Mouse (Mus musculus): ENCODE measurements at regions not wholly inside any gene's neighbourhood (a gene's known extent, or its start where the extent isn't known, plus 50 kb on each side); places are given as distances from the start of the nearest gene placed in this dataset.

DNA sequence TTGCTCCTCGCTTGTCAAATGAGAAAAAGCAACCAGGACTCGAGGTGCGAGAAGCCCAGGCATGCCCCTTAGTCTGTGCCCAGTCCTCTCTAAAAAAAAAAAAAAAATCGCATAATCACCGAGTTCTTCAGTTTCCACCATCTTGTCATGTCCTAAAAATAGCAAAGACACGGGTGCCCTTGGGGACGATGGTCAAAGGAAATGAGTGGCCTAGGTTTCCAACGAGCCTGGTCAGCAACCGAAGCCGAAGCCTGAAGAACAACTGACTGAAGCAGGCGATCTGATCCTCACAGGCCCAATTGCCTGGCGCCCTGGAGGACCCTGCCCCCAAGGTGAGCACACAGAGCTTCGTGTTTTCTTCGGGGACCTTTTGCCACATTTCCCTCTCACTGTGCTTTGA is 83.2 kb downstream of the Otx2 start (continued):
- TF ChIP-seq USF2 (conservative IDR thresholded peaks at IDR 0.05; ENCODE audit: low read depth, low read length) (no peak), MXI1 (IDR thresholded peaks at IDR 0.05; ENCODE audit: low read depth, low read length) (no peak), HCFC1 (IDR thresholded peaks at IDR 0.05; ENCODE audit: low read depth, low read length) (no peak; the same call in 1 of the 2 replicates), POLR2A (IDR thresholded peaks at IDR 0.05; ENCODE audit: low read depth, low read length) (peak; percentile 13; the same call in 1 of the 2 replicates), TCF12 (IDR thresholded peaks at IDR 0.05; ENCODE audit: low read depth, low read length) (no peak)

DNA sequence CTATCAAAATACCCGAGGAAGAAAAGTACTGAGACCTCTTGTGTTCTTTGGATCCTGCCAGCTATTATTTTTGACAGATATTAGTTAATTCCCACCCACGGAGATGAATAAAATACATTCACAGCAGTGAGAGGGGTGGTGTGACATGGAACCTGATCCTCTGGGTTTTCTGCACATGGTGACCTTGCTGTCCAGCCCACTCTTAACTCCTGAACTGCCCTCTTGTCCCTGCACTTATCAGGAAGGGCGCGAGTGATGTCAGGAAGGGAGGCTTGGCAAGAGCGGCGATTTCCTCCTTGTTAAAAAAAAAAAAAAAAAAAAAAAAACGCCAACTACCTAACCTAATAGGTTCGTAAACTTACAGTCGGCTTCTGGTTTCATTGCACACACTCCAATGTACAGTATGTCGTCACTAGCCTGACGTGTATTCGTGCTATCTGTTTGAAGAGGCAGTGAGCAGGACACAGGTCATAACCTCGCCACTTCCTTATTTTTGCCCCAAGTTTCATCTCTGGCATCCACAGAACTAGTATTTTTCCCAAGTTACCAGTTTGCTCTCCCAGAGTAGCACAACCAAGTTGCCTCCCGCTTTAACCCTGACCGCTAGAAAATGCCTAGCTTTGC is 83.8 kb downstream of the Otx2 start:
- Histone ChIP-seq H3K4me1 (ENCODE audit: control insufficient read depth in 1 of 2, insufficient read depth in 2 of 2) (peaks cover 0 to 9% of the 10 kb centered on the region in 2 experiments; a peak in 2 of 4 replicates), H3K36me3 (replicated peaks in 1 of 2; ENCODE audit: control insufficient read depth in 1 of 2, insufficient read depth in 1 of 2, low read length in 1 of 2) (no peaks in the 10 kb centered on the region), H3K4me3 (replicated peaks in 1 of 3; ENCODE audit: low read depth in 2 of 3, low read length in 2 of 3, poor library complexity in 1 of 3) (no peak overlapping the region), H3K27me3 (replicated peaks) (no peaks in the 10 kb centered on the region), H3K4me2 (ENCODE audit: insufficient read depth, low read depth, poor library complexity, severe bottlenecking) (peak overlapping the region; percentile 55), H3K79me2 (replicated peaks; ENCODE audit: control insufficient read depth, extremely low read depth, insufficient read depth, poor library complexity, severe bottlenecking) (no peaks in the 10 kb centered on the region), H3K27ac (ENCODE audit: insufficient read depth, low read depth) (peak overlapping the region; percentile 48; the same call in 1 of the 2 replicates), H3K9ac (ENCODE audit: insufficient read depth, low read depth) (no peak overlapping the region), H3K9me3 (replicated peaks; ENCODE audit: low read length) (no peaks in the 10 kb centered on the region)
- no peak for DNase-seq (ENCODE audit: extremely low read depth)
- in situ Hi-C loops (cut with MboI; ENCODE audit: low pct_ligation_motif_present, low pct_unique_long_range_greater_than_20kb, low sequenced_read_pairs) = no loop called here
- no peak for TF ChIP-seq SIN3A (IDR thresholded peaks at IDR 0.05; ENCODE audit: low read length)
- TF ChIP-seq ELF1 (IDR thresholded peaks at IDR 0.05; ENCODE audit: low read depth, low read length) = 0 out of 2 replicates have a peak, but pooled peaks have one; percentile 18
- TF ChIP-seq NRF1 (IDR thresholded peaks at IDR 0.05; ENCODE audit: low read depth, low read length) = no peak
- no peak for TF ChIP-seq TBP (conservative IDR thresholded peaks at IDR 0.05; ENCODE audit: low read depth, low read length)
- no peak for TF ChIP-seq IRF4 (IDR thresholded peaks at IDR 0.05; ENCODE audit: low read depth, low read length)
- dilution Hi-C loops (cut with MboI; ENCODE audit: extremely low pct_ligation_motif_present, extremely low pct_unique_long_range_greater_than_20kb, low sequenced_read_pairs) = no loop called here

DNA sequence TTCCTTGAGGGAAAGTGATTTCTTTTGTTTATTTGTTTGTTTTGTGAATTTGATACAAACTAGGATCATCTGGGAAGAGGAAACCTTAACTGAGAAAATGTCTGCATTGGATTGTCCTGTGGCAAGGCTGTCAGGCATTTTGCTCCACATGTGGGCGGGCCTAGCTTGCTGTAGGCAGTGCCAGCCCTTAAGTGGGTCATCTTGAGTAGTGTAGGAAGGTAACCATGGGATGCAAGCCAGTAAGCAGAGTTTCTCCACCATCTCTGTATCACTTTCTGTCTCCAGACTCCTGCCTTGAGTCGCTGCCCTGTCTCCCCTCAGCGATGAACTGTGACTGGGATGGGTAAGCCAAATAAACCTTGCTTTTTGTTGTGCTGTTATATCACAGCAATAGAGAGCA is 87.8 kb downstream of the Otx2 start:
- Histone ChIP-seq H3K79me2 (replicated peaks; ENCODE audit: control insufficient read depth, extremely low read depth, insufficient read depth, poor library complexity, severe bottlenecking) (no peaks in the 10 kb centered on the region), H3K9ac (ENCODE audit: insufficient read depth, low read depth) (no peak overlapping the region), H3K4me2 (ENCODE audit: insufficient read depth, low read depth, poor library complexity, severe bottlenecking) (no peak overlapping the region), H3K27me3 (replicated peaks) (no peaks in the 10 kb centered on the region), H3K36me3 (replicated peaks in 1 of 2; ENCODE audit: control insufficient read depth in 1 of 2, insufficient read depth in 1 of 2, low read length in 1 of 2) (no peaks in the 10 kb centered on the region), H3K9me3 (replicated peaks; ENCODE audit: low read length) (no peaks in the 10 kb centered on the region), H3K4me1 (ENCODE audit: control insufficient read depth in 1 of 2, insufficient read depth in 2 of 2) (peaks cover 0 to 15% of the 10 kb centered on the region in 2 experiments; a peak in 2 of 4 replicates), H3K27ac (ENCODE audit: insufficient read depth, low read depth) (no peak overlapping the region), H3K4me3 (replicated peaks in 1 of 3; ENCODE audit: low read depth in 2 of 3, low read length in 2 of 3, poor library complexity in 1 of 3) (no peak overlapping the region)
- in situ Hi-C loops (cut with MboI; ENCODE audit: low pct_ligation_motif_present, low pct_unique_long_range_greater_than_20kb, low sequenced_read_pairs) (no loop called here), dilution Hi-C loops (cut with MboI; ENCODE audit: extremely low pct_ligation_motif_present, extremely low pct_unique_long_range_greater_than_20kb, low sequenced_read_pairs) (no loop called here)
- no peak for TF ChIP-seq BHLHE40 (IDR thresholded peaks at IDR 0.05; ENCODE audit: low read depth, low read length)
- no peak for TF ChIP-seq USF2 (conservative IDR thresholded peaks at IDR 0.05; ENCODE audit: low read depth, low read length)
- TF ChIP-seq JUN (IDR thresholded peaks at IDR 0.05; ENCODE audit: insufficient read depth, low read depth, low read length) = no peak
- TF ChIP-seq ZMIZ1 (IDR thresholded peaks at IDR 0.05; ENCODE audit: low read depth, low read length) = no peak
- TF ChIP-seq EP300 (IDR thresholded peaks at IDR 0.05; ENCODE audit: low read length) = no peak
- no peak for TF ChIP-seq RCOR1 (conservative IDR thresholded peaks at IDR 0.05; ENCODE audit: low read depth, low read length)
- no peak for TF ChIP-seq CHD1 (IDR thresholded peaks at IDR 0.05; ENCODE audit: low read depth, low read length)
- no peak for TF ChIP-seq JUND (conservative IDR thresholded peaks at IDR 0.05; ENCODE audit: low read depth, low read length)
- TF ChIP-seq TBP (conservative IDR thresholded peaks at IDR 0.05; ENCODE audit: low read depth, low read length) = no peak
- TF ChIP-seq MYC (IDR thresholded peaks at IDR 0.05; ENCODE audit: low read depth, low read length) = no peak
- no peak for TF ChIP-seq NRF1 (IDR thresholded peaks at IDR 0.05; ENCODE audit: low read depth, low read length)
- no peak for TF ChIP-seq NELFE (IDR thresholded peaks at IDR 0.05; ENCODE audit: low read depth, low read length)
- no peak for TF ChIP-seq MEF2A (IDR thresholded peaks at IDR 0.05; ENCODE audit: borderline replicate concordance, low read depth, low read length)
- TF ChIP-seq ELF1 (IDR thresholded peaks at IDR 0.05; ENCODE audit: low read depth, low read length) = no peak
- TF ChIP-seq MAFK (IDR thresholded peaks at IDR 0.05; ENCODE audit: insufficient replicate concordance, low read length) = no peak
- TF ChIP-seq UBTF (IDR thresholded peaks at IDR 0.05; ENCODE audit: low read depth, low read length) = no peak
- TF ChIP-seq CHD2 (IDR thresholded peaks at IDR 0.05; ENCODE audit: low read length) = no peak
- no peak for DNase-seq (ENCODE audit: extremely low read depth)

All from CH12.LX (cell line).